Mouse (Mus musculus) embryo, embryonic 11 days (tissue): ENCODE measurements around the gene Wfdc15b.

Source experiments
- DNase-seq: peaks from one replicate; pipeline ENCODE4 v3.0.0-alpha.2; 2015

The Wfdc15b gene

DNA sequence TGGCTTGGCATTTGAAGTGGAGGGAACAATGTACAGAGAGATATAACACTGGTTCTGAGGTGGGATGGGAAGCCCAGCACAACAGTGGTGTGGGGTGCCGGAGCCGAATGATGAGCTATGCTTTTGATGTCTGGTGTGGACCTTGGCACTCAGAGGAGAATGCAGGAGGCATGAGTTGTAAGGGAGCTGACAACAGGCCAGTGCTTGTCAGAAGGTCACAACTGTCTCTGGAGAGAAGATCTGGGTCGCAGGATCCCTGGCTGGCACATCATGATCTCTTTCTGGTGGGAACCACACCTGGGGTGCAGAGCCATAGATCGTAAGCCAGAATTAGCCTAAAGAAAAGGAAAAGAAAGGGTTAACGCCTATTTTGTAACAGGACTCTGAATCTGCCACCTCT lies 43.6 kb downstream of the Wfdc15b start:
- DNase-seq, result no peak

GRCm38 (mm10) chr2:164175850-164176249 lies 45.6 kb downstream of the Wfdc15b start:
- DNase-seq, result no peak

DNA sequence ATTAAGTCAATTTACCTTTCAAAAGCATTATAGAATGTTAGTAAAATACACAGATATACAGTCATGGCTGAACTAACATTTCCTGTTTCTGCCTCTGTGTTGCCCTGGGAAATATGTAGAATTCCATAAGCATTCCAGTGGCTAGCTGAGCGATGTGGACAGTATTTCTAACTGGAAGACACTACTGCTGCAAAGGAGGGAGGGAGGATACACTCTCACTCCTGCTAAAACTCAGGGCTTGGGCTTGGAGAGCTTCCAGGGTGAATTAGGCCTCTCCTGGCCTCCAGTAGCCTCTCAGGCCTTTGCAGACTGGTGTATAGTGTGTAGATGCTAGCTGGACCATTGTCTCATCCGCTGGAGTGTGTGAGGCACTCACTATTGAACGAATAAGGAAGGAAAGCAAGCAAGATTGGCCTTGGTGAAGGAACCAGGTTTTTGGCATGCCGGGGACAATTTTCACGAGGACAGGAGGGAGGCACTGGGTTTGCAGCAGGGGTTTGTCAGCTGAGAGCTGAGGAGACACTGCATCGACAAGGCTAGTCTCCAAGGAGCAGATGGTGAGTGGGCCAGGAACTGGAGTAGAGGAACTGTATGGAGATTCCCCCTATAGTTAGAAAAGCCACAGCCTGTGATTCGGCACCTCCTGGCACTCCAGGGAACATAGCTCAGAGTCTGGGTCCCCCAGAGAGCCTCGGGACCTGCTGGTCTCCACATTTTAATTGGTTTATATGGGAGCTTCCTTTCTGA lies 46.6 kb downstream of the Wfdc15b start:
- no peak for DNase-seq

DNA sequence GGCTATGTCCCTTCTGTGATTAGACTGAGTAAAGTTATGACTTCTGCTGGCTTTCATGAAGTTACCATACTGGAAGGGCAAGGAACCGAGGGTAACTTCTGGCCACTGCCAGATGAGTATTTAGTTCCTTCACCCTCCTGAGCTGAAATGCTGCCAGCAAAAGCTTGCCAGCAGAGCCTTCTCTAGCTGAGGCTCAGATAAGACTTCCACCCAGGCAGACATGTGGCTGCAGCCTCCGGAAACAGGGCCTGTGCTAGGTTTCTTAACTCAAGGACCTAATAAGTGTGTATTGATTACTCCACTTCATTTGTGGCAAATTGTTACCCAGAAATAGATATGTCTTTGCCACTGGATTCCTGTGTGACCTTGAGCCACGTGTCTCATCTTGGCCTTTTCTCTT lies 48.1 kb downstream of the Wfdc15b start:
- no peak for DNase-seq

GRCm38 (mm10) chr2:164170902-164171301 lies 50.6 kb downstream of the Wfdc15b start, which contains the start of gene Kcns1:
TSS of gene Kcns1 (minus strand) at chr2:164171113.
- peak; percentile 39 for DNase-seq

DNA sequence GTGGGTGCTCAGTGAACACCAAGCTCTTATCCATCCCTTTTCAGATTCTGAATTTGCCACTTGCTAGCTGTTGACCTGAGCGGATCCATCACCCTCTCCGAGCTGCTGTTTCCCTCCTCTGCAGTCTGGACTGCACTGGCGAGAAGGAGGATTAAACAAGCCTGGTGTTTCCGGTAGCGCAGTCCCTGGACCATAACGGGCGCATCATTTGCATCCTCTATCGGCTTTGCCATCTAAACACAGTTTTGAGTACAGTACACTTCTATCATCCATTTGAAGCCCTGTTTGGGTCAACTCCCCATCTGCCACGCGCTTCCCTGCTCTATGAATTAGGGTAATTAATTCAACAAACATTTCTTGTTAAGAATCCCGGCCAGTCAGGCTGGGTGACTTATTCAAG lies 51.1 kb downstream of the Wfdc15b start:
- DNase-seq, result peak; percentile 30

DNA sequence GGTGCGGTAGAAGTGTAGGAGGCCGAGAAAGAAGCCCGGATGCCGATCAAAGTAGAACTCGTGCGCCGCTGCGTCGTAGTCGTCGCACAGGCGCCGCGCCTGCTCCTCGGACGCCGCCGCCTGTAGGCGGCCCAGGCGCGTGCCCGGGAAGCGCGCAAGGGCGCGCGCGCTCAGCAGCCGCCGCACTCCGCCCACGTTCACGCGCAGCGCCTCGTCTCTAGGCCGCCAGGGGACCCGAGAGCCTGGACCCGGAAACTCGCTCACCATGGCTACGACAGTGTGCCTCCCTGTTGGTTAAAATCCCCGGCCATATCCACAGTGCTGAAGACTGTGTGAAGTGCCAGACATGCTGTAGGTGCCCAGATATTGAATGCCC lies 52.9 kb downstream of the Wfdc15b start:
- peak; percentile 54 for DNase-seq

GRCm38 (mm10) chr2:164167752-164168570 lies 53.5 kb downstream of the Wfdc15b start:
- DNase-seq, result peak; percentile 26

DNA sequence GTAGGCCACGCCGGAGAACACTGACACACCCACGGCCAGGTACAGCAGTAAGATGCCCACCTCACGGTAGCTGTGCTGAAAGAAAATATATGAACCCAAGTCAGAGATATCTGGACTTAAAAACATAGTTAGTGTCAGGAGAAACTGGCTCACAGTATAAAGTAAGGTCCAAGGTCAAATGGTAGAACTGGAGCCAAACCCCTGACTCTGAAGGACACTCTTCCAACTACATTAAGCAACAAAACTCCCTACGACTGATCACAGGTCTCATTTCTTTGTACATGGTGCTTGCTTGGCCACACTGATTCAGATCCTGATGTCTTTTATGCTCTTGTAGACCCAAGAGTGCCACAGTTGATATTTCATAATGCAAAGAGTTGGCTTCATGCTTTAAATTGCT lies 56.5 kb downstream of the Wfdc15b start:
- no peak for DNase-seq
